Mouse (Mus musculus): ENCODE data around the gene Mvb12b.
A peak's percentile ranks its signal among the peaks of the same experiment; 100 is the strongest.

Gene Mvb12b

GRCm38 (mm10) chr2:33846635-33847034 is 41.1 kb downstream of the Mvb12b start:
- no peak for DNase-seq

- DNase-seq: no peak
These were observed 44.1 kb downstream of the Mvb12b start for GRCm38 (mm10) chr2:33843642-33844041.

GRCm38 (mm10) chr2:33842983-33843577 is 44.7 kb downstream of the Mvb12b start:
- no peak for DNase-seq

GRCm38 (mm10) chr2:33841980-33842379 is 45.8 kb downstream of the Mvb12b start:
- no peak for DNase-seq

- no peak for DNase-seq
These were observed 47.3 kb downstream of the Mvb12b start for GRCm38 (mm10) chr2:33840483-33840882.

GRCm38 (mm10) chr2:33839252-33839651 is 48.5 kb downstream of the Mvb12b start:
- DNase-seq: no peak

GRCm38 (mm10) chr2:33837297-33837696 is 50.4 kb downstream of the Mvb12b start:
- no peak for DNase-seq

GRCm38 (mm10) chr2:33836660-33837213 is 51.0 kb downstream of the Mvb12b start:
- DNase-seq: no peak

GRCm38 (mm10) chr2:33835038-33835437 is 52.7 kb downstream of the Mvb12b start:
- no peak for DNase-seq

- DNase-seq: no peak
These were observed 53.8 kb downstream of the Mvb12b start for GRCm38 (mm10) chr2:33833902-33834301.

GRCm38 (mm10) chr2:33829870-33830269 is 57.9 kb downstream of the Mvb12b start:
- no peak for DNase-seq

GRCm38 (mm10) chr2:33826777-33827176 is 61.0 kb downstream of the Mvb12b start:
- no peak for DNase-seq

- DNase-seq: no peak
These were observed 62.7 kb downstream of the Mvb12b start for GRCm38 (mm10) chr2:33824935-33825514.

- peak; percentile 90 to 91 for DNase-seq
These were observed 65.8 kb downstream of the Mvb12b start for GRCm38 (mm10) chr2:33821677-33822607.

GRCm38 (mm10) chr2:33820450-33820849 is 67.3 kb downstream of the Mvb12b start:
- DNase-seq: no peak

GRCm38 (mm10) chr2:33820037-33820436 is 67.7 kb downstream of the Mvb12b start:
- DNase-seq: peak; percentile 76 to 77

- DNase-seq: no peak
These were observed 69.4 kb downstream of the Mvb12b start for GRCm38 (mm10) chr2:33818385-33818784.

- DNase-seq: peak; percentile 32 to 39
These were observed 69.9 kb downstream of the Mvb12b start for GRCm38 (mm10) chr2:33817663-33818346.

GRCm38 (mm10) chr2:33817080-33817479 is 70.7 kb downstream of the Mvb12b start:
- DNase-seq: no peak

GRCm38 (mm10) chr2:33814581-33814980 is 73.2 kb downstream of the Mvb12b start:
- no peak for DNase-seq

- DNase-seq: no peak
These were observed 74.1 kb downstream of the Mvb12b start for GRCm38 (mm10) chr2:33813501-33814240.

GRCm38 (mm10) chr2:33812980-33813379 is 74.8 kb downstream of the Mvb12b start:
- no peak for DNase-seq

All from cerebellum, postnatal 36 days (tissue).